9 mouse cellular contexts compared by ENCODE assay signal in genomic region chr17:86484087-86484737, GRCm38 (mm10). TPM values are rescaled to one million over a fixed set of nuclear protein-coding genes. Genes with fewer than 3 reads are reported as not detected.
DNase-seq lines count a peak whose midpoint lies in the region; ATAC-seq and TF ChIP-seq lines count a peak whose summit lies in the region.
"Had no signal": no experiment of that assay in that cellular context is flagged by ENCODE, and none has a peak within 500 bp of the region (broad histone marks: within the 10 kb centered on the region; RNA-seq: fewer than 3 reads in every experiment).

No protein-coding gene starts in this region.

- DNase-seq in Muller cell, postnatal 12 days (ENCODE audit: inconsistent ontology term): peak; percentile 69
- DNase-seq in cerebellum, adult 18-20 months: peak; percentile 77 to 78
- peak; percentile 79 to 80 for DNase-seq in frontal cortex, postnatal 36 days (ENCODE audit: low spot score in 2 of 2)
- peak; percentile 72 for DNase-seq in induced T-regulatory cell, adult 2 months (ENCODE audit: low read depth)
- DNase-seq in left cerebral cortex, adult 2 months (ENCODE audit: extremely low spot score in 1 of 2, low spot score in 2 of 2): peak; percentile 71 to 80
- peak; percentile 69 for DNase-seq in right cerebral cortex, postnatal 25 days
- peak; percentile 81 for DNase-seq in urinary bladder, postnatal 25 days (ENCODE audit: low spot score)

- no peak overlapping the region for H3K4me3 ChIP-seq in left cerebral cortex, adult 2 months
- H3K4me3 ChIP-seq: limb, embryonic 15.5 days had no signal

- peak; percentile 84 for TF ChIP-seq CTCF in left cerebral cortex, adult 2 months (IDR thresholded peaks at IDR 0.05)

- intact Hi-C loops in left cerebral cortex, adult 2 months (cut with DNase I): loop anchor here (2.0 kb wide), 1 partner anchor 423 kb away; no protein-coding TSS in a partner anchor

- ATAC-seq in megakaryocyte progenitor cell, adult 5-6 weeks (replicated peaks; ENCODE audit: poor library complexity): peak; percentile 77

- H3K27ac ChIP-seq in left cerebral cortex, adult 2 months: no peak overlapping the region
- H3K27ac ChIP-seq: limb, embryonic 15.5 days had no signal

RNA-seq across cellular contexts. Expression of gene Gm10309, which starts 20.8 kb away (rescaled TPM):
- not detected for total RNA-seq in left cerebral cortex, adult 2 months (2021)
- total RNA-seq in megakaryocyte progenitor cell, adult 5-6 weeks (2015): not detected in 2 replicates
- not detected in 2 replicates for total RNA-seq in megakaryocyte progenitor cell, adult 5-6 weeks (2017)
